Mouse (Mus musculus): ENCODE results near the gene Gart.

Gene Gart

DNA sequence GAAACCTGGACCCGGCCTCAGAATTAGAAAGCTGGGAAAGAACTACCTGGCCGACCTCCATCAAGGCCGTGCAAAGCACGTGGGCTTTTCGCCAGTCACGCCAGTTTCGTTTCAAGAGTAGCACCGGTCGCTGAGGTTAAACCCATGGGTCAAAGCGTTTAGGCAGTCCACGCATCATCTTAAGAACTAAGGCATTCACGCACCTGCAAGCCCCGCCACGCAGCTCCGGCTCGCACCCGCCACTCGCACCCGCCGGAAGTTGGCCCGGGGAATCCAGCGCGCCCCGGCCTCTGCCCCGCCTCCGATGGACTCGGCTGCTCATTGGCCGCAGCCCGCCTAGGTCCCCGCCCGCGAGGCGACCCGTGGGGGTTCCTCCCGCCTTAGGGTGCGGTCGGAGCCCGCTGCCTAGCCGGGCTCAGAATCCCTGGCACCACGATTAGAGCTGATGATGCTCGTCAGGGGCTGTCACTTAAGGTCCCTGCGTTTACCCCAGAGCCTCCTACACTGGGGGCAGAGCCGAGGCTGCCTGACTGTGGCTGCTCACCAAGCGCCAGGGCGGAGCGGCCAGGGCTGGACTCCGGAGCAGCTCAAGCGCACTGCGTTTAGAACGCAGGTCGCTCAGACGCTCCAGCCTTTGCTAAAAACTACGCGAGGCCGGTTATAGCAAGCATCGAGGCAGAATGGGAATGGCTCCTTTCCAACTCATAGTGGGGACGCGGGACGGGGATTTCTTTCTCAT is at the start of gene Gart:
Gene Gart, minus strand, starts transcription at position 272 of the 739 bp plus-strand sequence.
- DNase-seq = peak; percentile 94

DNA sequence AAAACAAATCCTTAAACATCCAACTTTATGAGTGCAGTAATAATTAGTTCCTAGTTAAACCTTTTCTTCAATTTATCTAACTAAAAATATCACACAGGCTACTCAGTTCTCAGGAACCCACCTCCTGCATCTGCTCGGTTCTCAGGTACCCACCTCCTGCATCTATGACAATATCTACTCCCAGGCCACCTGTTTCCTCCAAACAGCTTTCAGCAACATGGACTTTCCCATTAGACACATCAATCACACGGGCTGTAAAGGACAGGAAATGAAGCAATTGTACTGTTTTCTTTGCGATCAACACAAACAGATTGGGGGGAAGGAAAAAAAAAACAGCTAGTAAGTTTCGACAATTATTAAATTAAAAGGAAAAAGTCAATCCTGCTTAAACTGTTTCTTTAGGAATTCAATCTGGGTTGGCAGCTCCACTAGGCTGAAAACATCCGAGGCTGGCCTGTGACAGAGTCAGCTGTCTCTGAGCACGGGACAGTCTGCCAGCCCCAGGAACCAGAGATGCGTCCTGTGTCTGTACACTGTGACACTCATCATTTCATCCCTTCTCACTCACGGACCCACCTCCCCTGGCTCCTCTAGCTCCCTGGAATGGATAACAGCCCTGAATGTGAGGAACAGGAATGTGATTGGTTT is 48.5 kb upstream of the Gart start:
- no peak for DNase-seq

DNA sequence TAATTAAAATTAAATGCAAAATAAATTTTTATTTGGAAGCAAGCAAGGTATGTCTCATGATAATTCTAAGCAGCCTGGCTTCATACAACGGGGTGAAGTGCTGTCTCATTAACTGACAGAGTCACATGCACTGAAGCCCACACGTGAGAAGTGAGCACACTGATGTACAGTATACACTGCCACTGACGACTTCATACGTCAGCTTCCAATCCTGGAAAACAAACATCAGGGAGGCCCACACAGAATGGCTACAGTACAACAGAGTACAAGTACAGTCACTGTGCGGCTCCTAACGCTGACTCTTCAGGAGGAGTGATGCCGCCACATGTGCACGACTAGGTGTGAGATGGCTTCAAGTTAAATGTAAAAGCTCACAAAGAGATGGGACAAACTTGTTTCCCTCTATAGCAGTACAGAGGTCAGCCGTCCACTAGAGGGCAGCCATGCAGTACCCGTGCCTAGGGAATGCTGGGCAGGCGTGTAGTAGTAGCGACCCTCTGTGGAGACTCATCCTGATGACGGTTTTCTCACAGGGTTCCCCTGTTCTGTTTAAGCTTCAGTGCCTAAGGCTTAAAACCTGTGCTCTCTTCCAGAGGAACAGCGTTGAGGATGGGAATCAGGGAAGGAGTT is 47.8 kb upstream of the Gart start:
- peak; percentile 73 for DNase-seq

DNA sequence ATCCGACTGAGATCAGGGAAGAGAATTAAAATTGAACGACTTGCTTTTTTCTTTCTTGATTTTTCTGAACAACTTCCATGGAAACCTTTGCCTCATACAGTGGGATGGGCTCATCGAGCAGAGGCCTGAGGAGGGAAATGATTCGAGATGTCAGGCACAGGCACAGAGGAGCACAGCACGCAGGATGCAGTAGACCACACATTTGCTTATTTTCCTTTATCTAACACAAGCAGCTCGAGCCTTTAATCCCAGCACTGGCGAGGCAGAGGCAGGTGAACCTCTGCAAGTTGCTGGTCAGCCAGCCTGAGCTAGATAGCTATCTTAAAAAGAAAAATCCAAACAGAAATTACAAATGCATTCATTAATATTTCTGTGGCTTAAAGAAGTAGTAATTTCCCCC is 43.0 kb upstream of the Gart start:
- DNase-seq = no peak

DNA sequence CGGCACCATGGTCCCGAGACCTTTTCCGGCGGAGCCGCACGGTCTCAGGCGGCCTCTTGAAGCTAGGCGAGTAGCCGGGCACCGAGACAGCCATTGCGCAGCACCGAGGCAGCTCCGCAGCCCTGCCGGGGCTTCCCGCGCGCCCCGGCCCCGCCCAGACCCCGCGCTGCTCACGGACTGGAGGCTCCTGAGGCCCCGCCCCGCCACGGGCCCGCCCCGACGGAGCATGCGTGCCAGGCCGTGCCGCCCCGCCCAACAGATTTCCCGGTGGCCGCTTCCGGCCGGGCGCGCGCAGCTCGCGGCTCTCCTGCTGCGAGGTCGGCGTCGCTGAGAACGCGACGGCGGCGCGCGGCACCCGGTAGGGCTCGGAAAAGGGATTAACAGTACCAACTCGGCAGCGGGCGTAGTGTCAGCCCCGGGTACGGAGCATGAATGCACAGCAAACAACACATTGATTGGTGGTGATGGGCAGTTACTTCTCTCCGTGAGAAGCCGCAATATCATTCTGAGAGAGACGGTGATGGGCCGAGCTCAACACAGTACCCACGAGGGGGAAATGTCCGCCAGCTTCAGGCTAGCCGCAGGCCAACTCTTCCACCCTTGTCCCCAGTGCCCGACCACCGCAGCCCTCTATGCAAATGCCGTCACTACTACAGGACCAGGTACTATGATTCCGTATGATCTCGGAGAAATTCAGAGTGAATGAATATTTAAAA is 42.0 kb upstream of the Gart start, which contains the start of gene Donson:
Gene Donson, minus strand, starts transcription at position 152 of the 716 bp plus-strand sequence.
- peak; percentile 94 for DNase-seq

DNA sequence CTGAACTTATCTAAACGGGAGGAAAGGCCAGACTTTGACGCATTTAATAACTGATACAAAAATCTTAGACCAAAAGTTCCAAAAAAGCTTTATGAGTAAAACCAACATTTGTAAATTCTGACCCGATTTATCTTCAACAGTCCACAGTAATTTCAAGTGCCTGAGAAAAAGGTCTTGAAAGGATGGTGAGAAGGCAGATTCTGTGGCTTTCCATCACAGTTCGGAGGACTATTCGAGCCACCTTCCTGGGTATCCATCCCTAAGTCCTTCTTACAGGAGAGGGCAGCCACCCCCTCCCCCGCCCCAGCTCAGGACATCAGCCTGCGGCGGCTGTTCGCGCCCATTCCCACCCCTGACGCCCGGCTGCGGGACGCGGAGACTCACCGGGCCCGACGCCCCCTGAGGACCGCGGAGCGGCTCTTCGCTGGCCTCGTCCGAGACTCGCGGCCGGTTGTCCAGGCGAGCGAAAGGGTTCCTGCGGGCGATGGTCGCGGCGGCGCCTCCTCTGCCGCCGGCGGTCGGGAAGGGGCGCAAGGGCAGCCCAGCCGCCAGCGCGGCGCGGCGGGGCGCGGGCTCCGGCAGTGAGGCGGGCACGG is 41.4 kb upstream of the Gart start:
- DNase-seq = no peak

DNA sequence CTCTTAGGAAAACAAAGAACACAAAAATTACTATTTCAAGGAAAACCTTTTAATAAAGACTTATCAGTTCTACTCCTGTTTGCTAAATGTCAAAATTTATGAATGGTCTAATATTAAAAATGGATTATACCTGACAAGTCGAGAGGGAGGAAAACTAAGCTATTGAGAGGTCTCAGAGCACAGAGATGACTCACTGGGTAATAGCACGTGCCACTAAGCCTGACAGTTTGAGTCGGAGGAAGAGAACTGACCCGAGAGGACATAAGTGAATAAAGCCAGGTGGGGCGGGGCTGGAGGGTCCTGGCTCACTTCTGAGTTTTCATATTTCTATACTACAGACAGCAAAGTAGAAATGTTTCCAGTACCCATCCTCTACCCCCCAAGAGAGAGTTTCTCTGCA is 39.6 kb upstream of the Gart start:
- DNase-seq = no peak

DNA sequence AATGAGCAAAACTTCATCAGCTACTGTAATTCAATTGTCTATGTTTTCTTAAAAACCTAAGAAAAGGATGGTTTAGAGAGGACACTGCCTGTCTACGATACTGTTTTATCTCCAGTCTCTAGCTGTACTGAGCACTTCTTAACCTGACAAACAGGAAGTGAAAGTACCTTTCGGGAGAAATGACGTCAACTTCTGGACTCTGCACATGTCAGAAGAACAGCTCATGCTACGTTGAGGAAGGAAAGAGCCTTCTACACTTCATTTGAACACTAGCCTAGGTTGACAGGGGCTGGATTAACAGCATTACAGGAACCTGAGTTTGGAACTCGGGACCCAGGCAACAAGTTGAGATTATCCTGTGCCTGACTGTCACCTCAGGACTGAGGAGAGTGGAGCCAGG is 38.8 kb upstream of the Gart start:
- DNase-seq = no peak

DNA sequence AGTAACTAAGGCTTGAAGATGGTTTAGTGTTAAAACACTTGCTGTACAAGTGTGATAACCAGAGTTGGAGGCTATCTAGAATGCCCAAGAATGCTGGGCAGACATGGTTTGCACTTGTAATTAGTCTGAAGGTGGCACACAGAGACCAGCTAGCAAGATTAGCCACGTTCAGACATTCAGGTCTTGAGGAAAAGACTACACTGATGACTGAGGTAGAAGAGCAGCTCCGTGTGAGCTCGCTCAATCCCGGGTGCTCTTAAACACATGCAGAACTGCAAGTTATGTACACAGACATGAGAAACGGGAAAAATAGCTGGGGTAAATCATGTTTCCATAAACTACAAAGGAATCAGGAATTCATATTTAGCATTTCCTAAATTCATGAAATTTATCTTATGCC is 33.9 kb upstream of the Gart start:
- DNase-seq = no peak

DNA sequence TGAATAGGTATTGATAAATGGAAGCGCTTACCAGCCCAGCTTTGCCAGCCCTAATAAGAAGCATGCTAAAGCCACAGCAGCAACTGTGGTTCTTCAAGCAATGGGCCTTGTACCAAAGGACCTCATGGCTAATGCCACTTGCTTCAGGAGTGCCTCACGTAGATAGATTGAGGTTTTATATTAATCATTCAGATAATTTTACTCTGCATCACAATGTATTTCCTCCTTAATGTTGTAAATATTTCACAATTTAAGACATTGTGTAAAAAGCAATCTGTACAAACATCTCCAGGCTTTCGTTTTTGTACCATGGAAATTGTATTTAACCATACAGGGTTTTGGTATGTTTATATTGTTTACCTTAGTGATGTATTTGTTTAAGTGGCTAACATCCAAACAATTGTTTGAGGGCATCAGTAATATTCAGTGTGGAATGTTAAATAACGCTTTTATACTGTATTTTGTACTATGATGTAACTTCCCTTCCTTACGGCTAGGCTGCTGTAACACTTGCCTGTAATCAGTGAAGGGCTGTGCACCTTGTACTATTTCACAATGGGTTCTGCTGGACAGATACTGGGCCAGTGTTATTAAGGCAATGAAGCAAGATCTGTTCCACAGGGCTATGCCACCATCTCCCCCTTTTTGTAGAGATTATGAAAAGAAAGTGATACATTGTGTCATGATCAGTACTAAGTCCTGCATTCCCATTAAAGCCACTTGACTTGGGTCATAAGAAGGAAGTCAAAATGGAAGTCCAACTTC is 31.6 kb upstream of the Gart start:
- DNase-seq = no peak

DNA sequence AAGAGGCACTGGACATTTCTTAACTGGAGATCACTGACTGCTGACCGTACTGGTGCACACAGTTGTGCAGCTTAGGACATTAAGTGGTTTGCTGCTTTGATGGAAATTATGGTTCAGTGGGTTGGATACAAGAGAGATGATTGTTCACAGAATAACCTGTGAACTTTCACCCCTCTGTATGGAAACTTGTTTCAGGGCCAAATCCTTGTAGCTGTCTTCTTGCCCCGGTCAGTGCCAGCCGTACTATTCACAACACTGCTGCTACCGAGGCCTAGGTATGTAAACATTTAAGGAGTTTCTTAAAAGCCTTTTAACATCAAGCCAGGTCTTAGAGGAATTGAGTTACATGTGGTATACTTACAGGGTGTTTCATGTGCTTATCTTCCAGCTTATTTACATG is 27.7 kb upstream of the Gart start:
- no peak for DNase-seq

DNA sequence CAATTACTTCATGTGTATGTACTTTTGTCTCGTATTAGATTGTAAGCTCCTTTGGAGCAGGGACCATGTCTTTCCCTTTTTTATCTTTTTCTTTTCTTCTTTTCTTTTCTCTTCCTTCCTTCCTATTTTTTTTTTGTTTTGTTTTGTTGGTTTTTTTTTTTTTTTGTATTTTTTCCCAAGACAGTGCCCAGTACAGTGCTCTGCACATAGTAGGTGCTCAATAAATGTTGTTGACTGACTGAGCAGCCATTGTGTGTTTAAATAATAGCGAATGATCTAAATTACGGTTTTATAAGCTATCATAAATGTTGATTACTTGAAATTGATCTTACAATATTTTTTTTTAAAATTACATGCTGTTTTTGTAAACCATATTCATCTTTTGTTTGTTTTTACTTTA is 17.0 kb upstream of the Gart start:
- DNase-seq = no peak

DNA sequence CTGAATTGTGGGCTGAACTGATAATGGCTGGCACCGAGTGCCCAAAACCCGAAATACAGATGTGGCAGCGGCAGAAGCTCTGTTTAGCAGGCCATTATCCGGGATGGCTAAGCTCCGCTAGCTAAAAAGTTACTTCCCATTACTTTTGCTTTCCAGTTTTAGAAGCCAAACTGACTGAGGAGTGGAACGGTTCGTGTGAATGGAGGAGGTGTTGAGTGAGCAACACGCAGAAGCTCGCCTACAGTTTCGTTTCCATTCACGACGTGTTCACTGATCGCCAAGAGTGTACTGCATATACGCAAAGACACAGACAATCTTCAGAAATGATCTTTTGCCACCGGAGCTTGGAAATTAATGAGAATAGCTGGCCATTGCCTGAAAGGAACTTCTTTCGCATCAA is 15.6 kb upstream of the Gart start:
- DNase-seq = no peak

DNA sequence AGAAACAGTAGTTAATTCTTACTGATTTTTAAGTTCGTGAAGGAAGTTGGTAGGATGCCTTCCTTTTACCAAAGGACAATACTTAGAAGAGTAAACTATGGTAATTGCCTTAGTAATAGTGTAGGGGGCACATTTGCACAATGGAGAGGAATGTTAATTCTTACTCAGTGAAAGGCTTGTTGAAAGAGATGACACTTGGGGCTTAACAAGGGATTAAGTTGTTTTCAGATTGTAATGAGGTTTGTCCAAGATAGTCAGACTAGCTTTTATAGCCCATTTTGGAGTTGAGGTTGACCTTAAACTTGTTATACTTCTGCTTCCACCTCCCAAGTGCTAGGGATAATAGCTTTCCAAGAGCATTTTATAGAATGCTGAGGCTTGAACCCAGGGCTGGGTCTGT is 14.6 kb upstream of the Gart start:
- no peak for DNase-seq

DNA sequence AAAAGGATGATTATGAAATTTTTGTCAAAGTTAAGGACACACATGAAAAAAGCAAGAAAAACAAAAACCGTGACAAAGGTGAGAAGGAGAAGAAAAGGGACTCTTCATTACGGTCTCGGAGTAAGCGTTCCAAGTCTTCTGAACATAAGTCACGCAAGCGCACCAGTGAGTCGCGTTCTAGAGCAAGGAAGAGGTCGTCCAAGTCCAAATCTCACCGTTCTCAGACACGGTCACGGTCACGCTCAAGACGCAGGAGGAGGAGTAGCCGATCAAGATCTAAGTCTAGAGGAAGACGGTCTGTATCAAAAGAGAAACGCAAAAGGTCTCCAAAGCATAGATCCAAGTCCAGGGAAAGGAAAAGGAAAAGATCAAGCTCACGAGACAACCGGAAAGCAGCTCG is 13.0 kb upstream of the Gart start:
- no peak for DNase-seq

DNA sequence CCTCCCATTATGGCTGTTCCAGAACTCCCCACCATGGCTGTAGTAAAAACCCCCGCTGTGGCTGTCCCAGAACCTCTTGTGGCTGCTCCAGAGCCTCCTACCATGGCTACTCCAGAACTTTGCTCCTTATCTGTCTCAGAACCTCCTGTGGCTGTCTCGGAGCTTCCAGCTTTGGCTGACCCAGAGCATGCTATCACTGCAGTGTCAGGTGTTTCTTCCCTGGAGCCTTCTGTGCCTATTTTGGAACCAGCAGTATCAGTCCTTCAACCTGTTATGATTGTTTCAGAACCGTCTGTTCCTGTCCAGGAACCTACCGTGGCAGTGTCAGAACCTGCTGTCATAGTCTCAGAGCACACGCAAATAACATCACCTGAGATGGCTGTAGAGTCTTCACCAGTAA is 11.7 kb upstream of the Gart start:
- DNase-seq = no peak

DNA sequence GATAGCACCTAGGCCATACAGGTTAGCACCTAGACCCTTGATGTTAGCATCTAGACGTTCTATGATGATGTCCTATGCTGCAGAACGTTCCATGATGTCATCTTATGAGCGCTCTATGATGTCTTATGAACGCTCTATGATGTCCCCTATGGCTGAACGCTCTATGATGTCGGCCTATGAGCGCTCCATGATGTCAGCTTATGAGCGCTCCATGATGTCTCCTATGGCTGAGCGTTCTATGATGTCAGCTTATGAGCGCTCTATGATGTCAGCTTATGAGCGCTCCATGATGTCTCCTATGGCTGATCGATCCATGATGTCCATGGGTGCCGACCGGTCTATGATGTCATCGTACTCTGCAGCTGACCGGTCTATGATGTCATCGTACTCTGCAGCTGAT is 10.5 kb upstream of the Gart start:
- no peak for DNase-seq

DNA sequence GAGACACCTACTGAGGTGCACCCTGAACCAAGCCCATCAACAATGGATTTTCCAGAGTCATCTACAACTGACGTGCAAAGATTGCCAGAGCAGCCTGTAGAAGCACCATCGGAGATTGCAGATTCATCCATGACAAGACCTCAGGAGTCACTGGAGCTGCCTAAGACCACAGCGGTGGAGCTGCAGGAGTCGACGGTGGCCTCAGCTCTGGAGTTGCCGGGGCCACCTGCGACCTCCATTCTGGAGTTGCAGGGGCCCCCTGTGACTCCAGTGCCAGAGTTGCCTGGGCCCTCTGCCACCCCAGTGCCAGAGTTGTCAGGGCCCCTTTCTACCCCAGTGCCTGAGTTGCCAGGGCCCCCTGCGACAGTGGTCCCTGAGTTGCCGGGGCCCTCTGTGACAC is 8.5 kb upstream of the Gart start:
- DNase-seq = no peak

DNA sequence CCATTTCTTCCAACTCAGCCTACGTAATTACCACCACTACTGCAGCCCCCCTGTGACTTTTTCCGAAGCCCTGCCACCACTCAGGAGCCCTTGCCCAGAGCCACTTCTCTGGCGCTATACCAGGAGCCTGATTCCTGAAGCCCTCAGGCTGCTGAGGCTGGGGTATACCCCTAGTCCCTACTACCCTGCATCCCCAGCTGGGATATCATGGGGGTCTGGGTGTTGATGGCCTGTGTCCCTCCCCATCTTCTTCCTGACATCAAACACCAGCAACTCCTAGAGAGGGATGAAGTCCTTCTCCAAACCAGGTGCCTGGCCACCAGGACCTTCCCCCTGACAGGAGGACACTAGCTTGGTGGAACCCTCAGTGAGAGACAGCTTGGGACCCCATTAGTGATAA is 5.4 kb upstream of the Gart start:
- DNase-seq = no peak

DNA sequence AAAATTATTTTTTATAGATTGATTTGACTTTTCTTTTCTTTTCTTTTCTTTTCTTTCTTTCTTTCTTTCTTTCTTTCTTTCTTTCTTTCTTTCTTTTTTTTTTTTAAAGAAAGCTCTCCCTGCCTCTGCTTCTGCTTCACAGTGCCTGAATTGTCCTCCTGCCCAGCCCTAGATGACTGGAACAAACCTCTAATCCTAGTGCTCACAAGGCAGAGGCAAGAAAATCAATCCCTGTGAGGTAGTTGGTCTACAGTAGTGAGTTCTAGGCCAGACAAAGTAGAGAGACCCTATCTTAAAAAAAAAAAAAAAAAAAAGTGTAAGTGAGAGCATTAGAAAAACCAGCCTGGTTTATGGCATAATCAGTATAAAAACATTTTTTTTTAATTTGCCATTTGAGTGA is 3.0 kb upstream of the Gart start:
- DNase-seq = no peak

DNA sequence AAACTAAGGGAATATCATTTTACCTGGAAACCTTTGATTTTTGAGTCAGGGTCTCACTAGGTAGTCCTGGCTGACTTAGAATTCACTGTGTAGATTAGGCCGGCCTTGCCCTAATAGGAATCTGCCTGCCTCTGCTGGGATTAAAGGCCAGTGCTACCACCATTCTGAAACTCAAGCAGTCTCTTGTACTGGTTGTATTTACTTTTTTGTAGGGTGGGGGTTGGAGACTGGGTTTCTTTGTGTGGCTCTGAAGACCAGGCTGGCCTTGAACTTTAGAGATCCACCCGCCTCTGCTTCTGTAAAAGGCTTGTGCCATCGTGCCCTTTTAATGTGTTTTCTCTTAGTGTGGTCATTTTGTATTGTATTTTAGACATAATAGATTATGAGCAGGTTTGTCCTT is 2.5 kb upstream of the Gart start:
- no peak for DNase-seq

DNA sequence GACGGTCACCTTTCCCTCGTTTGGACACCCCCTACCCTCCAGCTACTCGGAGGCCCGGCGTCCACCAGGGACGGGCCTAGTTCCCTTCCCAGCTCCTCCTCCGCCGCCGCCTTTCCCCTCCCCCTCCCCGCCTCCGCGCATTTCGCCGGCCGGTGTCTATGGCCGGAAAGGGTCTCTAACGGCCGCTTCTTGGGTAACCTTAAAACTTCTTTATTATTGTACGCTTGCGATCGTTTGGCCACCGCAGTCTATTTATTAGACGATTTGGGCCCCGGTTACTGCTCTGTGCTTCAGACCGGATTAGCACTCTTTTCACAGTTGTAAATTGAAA is 1.4 kb upstream of the Gart start:
- DNase-seq = peak; percentile 86

All from kidney, adult 18-20 months (tissue).